Mouse (Mus musculus) adrenal gland, postnatal 14 days (tissue): ENCODE data around the gene Tox2. TPM values are rescaled to one million over a fixed set of nuclear protein-coding genes. Genes with fewer than 3 reads are reported as not detected.

Source experiments
- DNase-seq: peaks from one replicate; pipeline ENCODE4 v3.0.0; 2021; ENCODE audit warnings: mixed read lengths
- total RNA-seq: library from RNA; stranded (reverse); gene quantifications from 2 replicates; pipeline ENCODE4 v1.2.3, GENCODE M21; 2021

Gene Tox2
- total RNA-seq, 1 experiment from 2014 or later: 5.0 TPM

DNA sequence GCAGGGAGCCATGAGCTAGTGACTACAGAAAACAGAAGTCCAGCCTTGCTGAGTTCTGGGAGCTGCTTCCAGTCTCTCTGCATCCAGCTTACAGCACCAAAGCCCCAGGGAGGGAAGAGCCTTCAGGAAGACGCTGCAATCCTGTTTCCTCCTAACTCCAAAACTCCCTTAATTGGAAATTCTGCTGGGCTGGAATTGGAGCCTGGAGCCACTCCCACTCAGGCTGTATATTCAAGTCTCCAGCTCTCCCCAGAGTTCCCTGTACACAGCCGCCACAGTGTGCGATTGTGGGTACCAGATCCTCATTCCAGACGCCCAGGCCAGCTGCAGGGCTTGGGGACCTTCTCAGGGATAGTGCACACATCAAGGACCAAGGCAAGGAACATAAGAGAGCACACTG, 167.2 kb downstream of the Tox2 start:
- DNase-seq: no peak

DNA sequence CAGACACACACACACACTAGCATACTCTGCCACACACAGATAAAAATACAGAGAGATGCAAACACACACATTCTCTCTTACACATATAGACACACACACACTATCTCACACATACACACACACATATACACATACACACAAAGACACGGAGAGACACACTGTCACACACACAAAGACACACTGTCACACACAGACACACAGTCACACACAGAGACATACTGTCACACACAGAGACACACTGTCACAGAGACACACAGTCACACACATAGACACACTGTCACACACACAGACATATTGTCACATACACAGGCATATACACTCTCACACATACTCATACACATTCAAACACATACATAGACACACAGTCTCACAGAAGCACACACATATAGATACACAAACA, 169.7 kb downstream of the Tox2 start:
- DNase-seq: no peak

Other genes with a start within 250 kb of the Tox2 start
- 1.6 and 2.3 TPM in 2 replicates for gene Sgk2, start 215.8 kb upstream of the Tox2 start, total RNA-seq
- 38.7 and 42.9 TPM in 2 replicates for gene Ift52, start 185.8 kb upstream of the Tox2 start, total RNA-seq
- gene Mybl2, start 148.4 kb upstream of the Tox2 start, total RNA-seq: 6.2 and 6.8 TPM in 2 replicates
- gene Gtsf1l, start 115.3 kb upstream of the Tox2 start, total RNA-seq: not detected in 2 replicates
- 4.3 and 4.5 TPM in 2 replicates for gene Jph2, start 194.9 kb downstream of the Tox2 start, total RNA-seq
- 34.8 and 37.3 TPM in 2 replicates for gene Oser1, start 221.6 kb downstream of the Tox2 start, total RNA-seq
- gene Gdap1l1, start 235.4 kb downstream of the Tox2 start, total RNA-seq: 5.4 TPM in 2 replicates